In the genomic region with DNA sequence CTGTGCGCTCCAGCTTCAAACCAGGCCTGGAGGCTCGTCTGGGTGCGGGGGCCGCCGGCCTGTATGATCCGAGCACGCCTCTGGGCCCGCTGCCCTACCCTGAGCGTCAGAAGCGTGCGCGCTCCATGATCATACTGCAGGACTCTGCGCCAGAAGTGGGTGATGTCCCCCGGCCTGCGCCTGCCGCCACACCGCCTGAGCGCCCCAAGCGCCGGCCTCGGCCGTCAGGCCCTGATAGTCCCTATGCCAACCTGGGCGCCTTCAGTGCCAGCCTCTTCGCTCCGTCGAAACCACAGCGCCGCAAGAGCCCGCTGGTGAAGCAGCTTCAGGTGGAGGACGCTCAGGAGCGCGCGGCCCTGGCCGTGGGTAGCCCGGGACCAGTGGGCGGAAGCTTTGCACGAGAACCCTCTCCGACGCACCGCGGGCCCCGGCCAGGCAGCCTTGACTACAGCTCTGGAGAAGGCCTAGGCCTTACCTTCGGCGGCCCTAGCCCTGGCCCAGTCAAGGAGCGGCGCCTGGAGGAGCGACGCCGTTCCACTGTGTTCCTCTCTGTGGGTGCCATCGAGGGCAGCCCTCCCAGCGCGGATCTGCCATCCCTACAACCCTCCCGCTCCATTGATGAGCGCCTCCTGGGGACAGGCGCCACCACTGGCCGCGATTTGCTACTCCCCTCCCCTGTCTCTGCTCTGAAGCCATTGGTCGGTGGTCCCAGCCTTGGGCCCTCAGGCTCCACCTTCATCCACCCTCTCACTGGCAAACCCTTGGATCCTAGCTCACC, we compare ENCODE assay signal across 9 mouse cellular contexts. TPM values are rescaled to one million over a fixed set of nuclear protein-coding genes. Genes with fewer than 3 reads are reported as not detected.
A peak's percentile ranks its signal among the peaks of the same experiment; 100 is the strongest.
DNase-seq lines count a peak whose midpoint lies in the region; ATAC-seq and TF ChIP-seq lines count a peak whose summit lies in the region.
"Had no signal": no experiment of that assay in that cellular context is flagged by ENCODE, and none has a peak within 500 bp of the region (broad histone marks: within the 10 kb centered on the region; RNA-seq: fewer than 3 reads in every experiment).

No protein-coding gene starts in this region.

- DNase-seq in kidney, adult 9 months: no peak
- peak; percentile 65 to 78 for DNase-seq in cerebellum, adult 2 months
- DNase-seq in forelimb bud, embryonic 11.5 days (ENCODE audit: low read depth, low spot score): peak; percentile 63
- no peak for DNase-seq in thymus, adult 2 months
- DNase-seq in adrenal gland, postnatal 36 days: no peak
- no peak for DNase-seq in kidney, adult 18-20 months

- peak overlapping the region; percentile 58 for H3K9ac ChIP-seq in kidney, embryonic 16.5 days (replicated peaks; ENCODE audit: low read length)
- H3K9ac ChIP-seq in liver, embryonic 15.5 days: no peak overlapping the region

- TF ChIP-seq POLR2A in cerebellum, adult 2 months (IDR thresholded peaks at IDR 0.05; ENCODE audit: borderline replicate concordance, insufficient read depth, low read length): no peak
- no peak for TF ChIP-seq POLR2A in thymus, adult 2 months (IDR thresholded peaks at IDR 0.05; ENCODE audit: control insufficient read depth, extremely low read depth, insufficient read depth, low read length, poor library complexity)

- H3K36me3 ChIP-seq in kidney, embryonic 16.5 days (ENCODE audit: insufficient read depth, low read length): peaks cover 12% of the 10 kb centered on the region; the same call in 1 of the 2 replicates
- no peaks in the 10 kb centered on the region for H3K36me3 ChIP-seq in liver, embryonic 15.5 days (replicated peaks)
- H3K36me3 ChIP-seq in thymus, adult 2 months (ENCODE audit: control insufficient read depth, insufficient read depth, low read length): no peaks in the 10 kb centered on the region

- H3K9me3 ChIP-seq in kidney, embryonic 16.5 days (ENCODE audit: low read length): no peaks in the 10 kb centered on the region
- no peaks in the 10 kb centered on the region for H3K9me3 ChIP-seq in liver, embryonic 15.5 days (replicated peaks)

- no peak overlapping the region for H3K27ac ChIP-seq in kidney, embryonic 16.5 days (ENCODE audit: low read length)
- peak overlapping the region; percentile 86 for H3K27ac ChIP-seq in cerebellum, adult 2 months (ENCODE audit: insufficient read depth, low read length)
- no peak overlapping the region for H3K27ac ChIP-seq in liver, embryonic 15.5 days (replicated peaks)
- H3K27ac ChIP-seq in thymus, adult 2 months (ENCODE audit: control insufficient read depth, insufficient read depth, low read length): no peak overlapping the region

- peak overlapping the region; percentile 62 for H3K4me2 ChIP-seq in kidney, embryonic 16.5 days (replicated peaks; ENCODE audit: low read depth, low read length)
- peak overlapping the region; percentile 10; the same call in 1 of the 2 replicates for H3K4me2 ChIP-seq in liver, embryonic 15.5 days

- no peaks in the 10 kb centered on the region; the same call in 1 of the 2 replicates for H3K27me3 ChIP-seq in kidney, embryonic 16.5 days (ENCODE audit: insufficient read depth, low read length)
- H3K27me3 ChIP-seq in cerebellum, adult 2 months (ENCODE audit: control insufficient read depth, insufficient read depth, low read length): no peaks in the 10 kb centered on the region
- H3K27me3 ChIP-seq in liver, embryonic 15.5 days: no peaks in the 10 kb centered on the region
- H3K27me3 ChIP-seq in thymus, adult 2 months (ENCODE audit: control insufficient read depth, insufficient read depth, low read length): no peaks in the 10 kb centered on the region

- no peak for TF ChIP-seq CTCF in cerebellum, adult 2 months (IDR thresholded peaks at IDR 0.05; ENCODE audit: borderline replicate concordance, insufficient read depth, low read depth, low read length)
- no peak for TF ChIP-seq CTCF in thymus, adult 2 months (IDR thresholded peaks at IDR 0.05; ENCODE audit: borderline replicate concordance, control insufficient read depth, extremely low read depth, insufficient read depth, low read length, poor library complexity)

- peak; percentile 87 for ATAC-seq in kidney, embryonic 16.5 days (ENCODE audit: low FRiP score, low TSS enrichment)
- peak; percentile 15; the same call in 1 of the 2 replicates for ATAC-seq in liver, embryonic 15.5 days (ENCODE audit: insufficient read depth)

- H3K4me3 ChIP-seq in kidney, embryonic 16.5 days (ENCODE audit: low read length): peak overlapping the region; percentile 45
- no peak overlapping the region for H3K4me3 ChIP-seq in cerebellum, adult 2 months (replicated peaks; ENCODE audit: insufficient read depth, low read depth, low read length)
- H3K4me3 ChIP-seq in liver, embryonic 15.5 days (replicated peaks): no peak overlapping the region; the same call in 1 of the 2 replicates
- no peak overlapping the region for H3K4me3 ChIP-seq in thymus, adult 2 months (ENCODE audit: control insufficient read depth, insufficient read depth, low read length)

- H3K4me1 ChIP-seq in kidney, embryonic 16.5 days (ENCODE audit: insufficient read depth, low read length): peaks cover 12% of the 10 kb centered on the region
- H3K4me1 ChIP-seq in cerebellum, adult 2 months (ENCODE audit: control insufficient read depth, insufficient read depth, low read length): peaks cover 83% of the 10 kb centered on the region
- H3K4me1 ChIP-seq in liver, embryonic 15.5 days (replicated peaks): no peaks in the 10 kb centered on the region
- H3K4me1 ChIP-seq in thymus, adult 2 months (replicated peaks; ENCODE audit: control insufficient read depth, insufficient read depth, low read length): no peaks in the 10 kb centered on the region

- 15% methylated on average over 58 of the region's 58 CpGs for WGBS in kidney, embryonic 16.5 days
- 34% methylated on average over 58 of the region's 58 CpGs for WGBS in cerebellum, adult 2 months
- 74% methylated on average over 58 of the region's 58 CpGs for WGBS in liver, embryonic 15.5 days (ENCODE audit: insufficient replicate concordance)
- WGBS in thymus, adult 2 months: 90% methylated on average over 58 of the region's 58 CpGs

RNA-seq across cellular contexts. Expression of a gene that starts 20.1 kb away (rescaled TPM):
- polyA plus RNA-seq in kidney, embryonic 16.5 days (2015; fragmentation: Nextera tagmentation; extraction: Ambion mirVana): 0.15 TPM in 1 of 2 replicates, not detected in the other
- polyA plus RNA-seq in cerebellum, adult 2 months (2012; rRNA removed): 2.4 and 2.6 TPM in 2 replicates
- not detected in 2 replicates for polyA plus RNA-seq in liver, embryonic 15.5 days (2015; fragmentation: Nextera tagmentation; extraction: Ambion mirVana)
- 0.15 and 0.16 TPM in 2 replicates for polyA plus RNA-seq in thymus, adult 2 months (2012; rRNA removed)
- not detected for total RNA-seq in adrenal gland, postnatal 36 days (2021)
- polyA plus RNA-seq: Patski had no signal

RNA-seq across cellular contexts. Expression of a gene that starts 43.7 kb away (rescaled TPM):
- polyA plus RNA-seq in kidney, embryonic 16.5 days (2015; fragmentation: Nextera tagmentation; extraction: Ambion mirVana): 56.1 and 59.5 TPM in 2 replicates
- 79.8 and 83.4 TPM in 2 replicates for polyA plus RNA-seq in cerebellum, adult 2 months (2012; rRNA removed)
- polyA plus RNA-seq in liver, embryonic 15.5 days (2015; fragmentation: Nextera tagmentation; extraction: Ambion mirVana): 5.0 and 5.6 TPM in 2 replicates
- polyA plus RNA-seq in thymus, adult 2 months (2012; rRNA removed): 9.6 and 10.2 TPM in 2 replicates
- 10 to 100 TPM in 1 of 2 experiments, 1 to 10 TPM in 1; 8.4 to 10.9 TPM for total RNA-seq in adrenal gland, postnatal 36 days (2021)

RNA-seq across cellular contexts. Expression of a gene that starts 48.6 kb away (rescaled TPM):
- 1.8 and 2.9 TPM in 2 replicates for polyA plus RNA-seq in kidney, embryonic 16.5 days (2015; fragmentation: Nextera tagmentation; extraction: Ambion mirVana)
- polyA plus RNA-seq in cerebellum, adult 2 months (2012; rRNA removed): 84.7 and 97.2 TPM in 2 replicates
- 0.51 and 0.93 TPM in 2 replicates for polyA plus RNA-seq in liver, embryonic 15.5 days (2015; fragmentation: Nextera tagmentation; extraction: Ambion mirVana)
- polyA plus RNA-seq in thymus, adult 2 months (2012; rRNA removed): 6.8 and 8.2 TPM in 2 replicates
- 10 to 100 TPM; 30.7 to 51.0 TPM for total RNA-seq in adrenal gland, postnatal 36 days (2021)

Comparison
In these comparisons a context has a peak if more than half of its experiments do, and no peak if none do; other contexts are left out.
1. DNase-seq: peak in cerebellum, adult 2 months (2 of 2) and forelimb bud, embryonic 11.5 days (single experiment); none in kidney, adult 9 months (single experiment), thymus, adult 2 months (single experiment), adrenal gland, postnatal 36 days (0 of 2) and kidney, adult 18-20 months (single experiment).